Mouse (Mus musculus) hindbrain, postnatal 0 days (tissue): ENCODE results near the gene Ofcc1. TPM values are rescaled to one million over a fixed set of nuclear protein-coding genes. Genes with fewer than 3 reads are reported as not detected.

ENCODE experiments used
- ATAC-seq: fragments of 200-750 bp; cut with Nextera tagmentation; 2 replicates; pipeline ENCODE4 v1.8.0; 2017; ENCODE audit warnings: mild to moderate bottlenecking, moderate TSS enrichment, moderate library complexity
- DNase-seq: peaks from one replicate; pipeline ENCODE4 v3.0.0-alpha.2; 2015; ENCODE audit warnings: low spot score
- H3K27ac ChIP-seq: fragments of 300-500 bp; sonication (generic); 2 replicates; pipeline ENCODE4 v1.5.1; 2014; ENCODE audit warnings: mild to moderate bottlenecking
- H3K27me3 ChIP-seq: fragments of 300-500 bp; sonication (generic); 2 replicates; pipeline ENCODE4 v1.6.1; 2014; ENCODE audit warnings: low read length, mixed read lengths; ENCODE audit not compliant: insufficient read depth
- H3K36me3 ChIP-seq: fragments of 300-500 bp; sonication (generic); 2 replicates; pipeline ENCODE4 v1.6.1; 2014; ENCODE audit warnings: low read length, mixed read lengths; ENCODE audit not compliant: insufficient read depth
- H3K4me1 ChIP-seq: fragments of 300-500 bp; sonication (generic); 2 replicates; pipeline ENCODE4 v1.6.1; 2014; ENCODE audit warnings: antibody characterized with exemption, low read length, mixed read lengths; ENCODE audit not compliant: insufficient read depth
- H3K4me2 ChIP-seq: fragments of 300-500 bp; sonication (generic); 2 replicates; pipeline ENCODE4 v1.6.1; 2014; ENCODE audit warnings: low read depth, mild to moderate bottlenecking, low read length, moderate library complexity, mixed read lengths
- H3K4me3 ChIP-seq: fragments of 300-500 bp; sonication (generic); 2 replicates; pipeline ENCODE4 v1.5.1; 2014; ENCODE audit warnings: low read length
- H3K9ac ChIP-seq: fragments of 300-500 bp; sonication (generic); replicated peaks from 2 replicates; pipeline ENCODE4 v1.6.1; 2014; ENCODE audit warnings: mild to moderate bottlenecking, low read length, moderate library complexity, mixed read lengths
- H3K9me3 ChIP-seq: fragments of 300-500 bp; sonication (generic); 2 replicates; pipeline ENCODE4 v1.6.1; 2016; ENCODE audit warnings: low read length, mixed read lengths
- CTCF ChIP-seq: IDR thresholded peaks from 2 replicates; pipeline ENCODE4 v1.5.1; 2016; ENCODE audit warnings: antibody characterized with exemption, control low read depth, low read depth
- WGBS: fragments of 180-500 bp; shearing (Covaris S2); extraction: QIAGEN DNeasy Blood & Tissue Kit; methylation state at CpG from one replicate; pipeline ENCODE4 v1.1.7; 2014; 5-methylcytosine and 5-hydroxymethylcytosine counted together
- polyA plus RNA-seq: library from polyadenylated mRNA; unstranded; fragments of >200 nt; fragmentation: Nextera tagmentation; extraction: Ambion mirVana; gene quantifications from 2 replicates; pipeline ENCODE4 v1.2.1, GENCODE M21; 2015
- total RNA-seq: library from RNA; depleted of rRNA; stranded (reverse); fragments of >200 nt; gene quantifications from 2 replicates; pipeline ENCODE4 v1.2.3, GENCODE M21; 2014

The Ofcc1 gene
- total and polyA plus RNA-seq, 2 experiments from 2014 or later: 0.11 to 0.78 TPM

- Histone ChIP-seq H3K4me2 (no peak overlapping the region), H3K9ac (no peak overlapping the region), H3K4me1 (no peaks in the 10 kb centered on the region), H3K36me3 (no peaks in the 10 kb centered on the region), H3K9me3 (no peaks in the 10 kb centered on the region), H3K27ac (no peak overlapping the region), H3K4me3 (no peak overlapping the region), H3K27me3 (no peaks in the 10 kb centered on the region)
- ATAC-seq (no peak), DNase-seq (peak; percentile 8)
- no peak for TF ChIP-seq CTCF
- WGBS: 49% methylated on average over 3 of the region's 3 CpGs
Measured at GRCm38 (mm10) chr13:40074850-40075416, 286.3 kb downstream of the Ofcc1 start.

DNA sequence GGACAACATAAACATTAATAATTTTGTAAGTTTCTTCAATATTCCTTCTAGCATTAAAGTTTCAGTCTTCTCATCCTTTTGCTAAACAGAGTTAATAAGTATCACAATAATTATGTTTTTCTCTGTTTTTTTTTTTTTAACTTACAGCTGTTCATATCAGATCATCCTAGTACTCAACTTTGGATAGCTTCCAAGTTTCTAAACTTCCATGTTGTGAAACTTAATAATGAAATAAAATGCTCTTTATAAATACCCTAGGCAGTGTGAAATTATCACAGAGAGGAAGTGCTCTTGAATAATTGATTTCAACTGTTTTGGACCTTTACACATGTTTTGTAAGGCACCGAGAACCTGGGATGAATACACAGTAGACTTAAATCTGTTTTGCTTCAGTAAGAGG, 291.2 kb downstream of the Ofcc1 start:
- H3K9me3 ChIP-seq: no peaks in the 10 kb centered on the region
- H3K4me2 ChIP-seq: no peak overlapping the region
- DNase-seq: no peak
- H3K9ac ChIP-seq: no peak overlapping the region
- no peak overlapping the region for H3K27ac ChIP-seq
- ATAC-seq: no peak
- TF ChIP-seq CTCF: no peak
- H3K36me3 ChIP-seq: no peaks in the 10 kb centered on the region
- H3K4me3 ChIP-seq: no peak overlapping the region
- WGBS: 68% methylated on average over 1 of the region's 1 CpGs
- H3K27me3 ChIP-seq: no peaks in the 10 kb centered on the region
- no peaks in the 10 kb centered on the region for H3K4me1 ChIP-seq

DNA sequence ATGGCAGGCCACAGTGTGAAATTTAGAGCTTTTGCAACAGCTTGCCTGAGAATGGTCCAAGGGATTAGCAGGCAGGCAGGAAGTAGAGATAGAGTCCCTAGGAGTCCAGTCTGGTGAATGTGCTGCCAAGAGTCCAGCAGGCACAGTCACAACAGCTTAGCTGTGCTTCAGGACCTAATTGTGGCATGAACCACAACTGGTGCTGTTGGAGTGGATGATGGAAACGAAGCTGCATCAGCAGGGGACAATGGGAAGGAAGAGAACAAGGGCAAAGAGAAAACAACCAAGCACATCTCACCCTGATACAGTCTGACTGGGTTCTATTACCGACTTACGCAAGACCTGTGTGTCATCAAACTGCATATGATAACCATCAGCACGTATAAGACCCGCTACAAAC, 300.0 kb downstream of the Ofcc1 start:
- ATAC-seq (peak; percentile 78), DNase-seq (peak; percentile 52)
- 80% methylated on average over 5 of the region's 5 CpGs for WGBS
- no peak overlapping the region for H3K4me2 ChIP-seq
- no peaks in the 10 kb centered on the region for H3K27me3 ChIP-seq
- H3K27ac ChIP-seq: no peak overlapping the region
- no peak overlapping the region for H3K4me3 ChIP-seq
- H3K9me3 ChIP-seq: no peaks in the 10 kb centered on the region
- no peak for TF ChIP-seq CTCF
- no peaks in the 10 kb centered on the region for H3K4me1 ChIP-seq
- no peaks in the 10 kb centered on the region for H3K36me3 ChIP-seq
- H3K9ac ChIP-seq: no peak overlapping the region

GRCm38 (mm10) chr13:40037881-40038280, 323.4 kb downstream of the Ofcc1 start:
- ATAC-seq: no peak
- 78% methylated on average over 2 of the region's 2 CpGs for WGBS

GRCm38 (mm10) chr13:40036981-40037765, 324.1 kb downstream of the Ofcc1 start:
- H3K36me3 ChIP-seq: no peaks in the 10 kb centered on the region
- no peaks in the 10 kb centered on the region for H3K27me3 ChIP-seq
- no peak overlapping the region for H3K4me2 ChIP-seq
- H3K9me3 ChIP-seq: no peaks in the 10 kb centered on the region
- peak; percentile 72; the same call in 1 of the 2 replicates for ATAC-seq
- H3K9ac ChIP-seq: no peak overlapping the region
- 74% methylated on average over 17 of the region's 17 CpGs for WGBS
- H3K4me1 ChIP-seq: no peaks in the 10 kb centered on the region
- H3K27ac ChIP-seq: no peak overlapping the region
- H3K4me3 ChIP-seq: no peak overlapping the region
- DNase-seq: peak; percentile 52
- TF ChIP-seq CTCF: peak; percentile 41

More at GRCm38 (mm10) chr13:40037881-40038280, 323.4 kb downstream of the Ofcc1 start:
- Histone ChIP-seq H3K4me2 (no peak overlapping the region), H3K4me3 (no peak overlapping the region), H3K27me3 (no peaks in the 10 kb centered on the region), H3K9ac (no peak overlapping the region), H3K36me3 (no peaks in the 10 kb centered on the region), H3K9me3 (no peaks in the 10 kb centered on the region), H3K4me1 (no peaks in the 10 kb centered on the region), H3K27ac (no peak overlapping the region)
- no peak for DNase-seq
- TF ChIP-seq CTCF: no peak

GRCm38 (mm10) chr13:40029426-40029825, 331.8 kb downstream of the Ofcc1 start:
- WGBS: 98% methylated on average over 1 of the region's 1 CpGs
- no peak for DNase-seq
- ATAC-seq: no peak
- Histone ChIP-seq H3K9me3 (no peaks in the 10 kb centered on the region), H3K4me2 (no peak overlapping the region), H3K27ac (no peak overlapping the region), H3K9ac (no peak overlapping the region), H3K36me3 (no peaks in the 10 kb centered on the region), H3K4me3 (no peak overlapping the region), H3K27me3 (no peaks in the 10 kb centered on the region), H3K4me1 (no peaks in the 10 kb centered on the region)
- TF ChIP-seq CTCF: no peak

GRCm38 (mm10) chr13:40028827-40029226, 332.4 kb downstream of the Ofcc1 start:
- no peak for TF ChIP-seq CTCF
- no peaks in the 10 kb centered on the region for H3K27me3 ChIP-seq
- no peaks in the 10 kb centered on the region for H3K4me1 ChIP-seq
- H3K9ac ChIP-seq: no peak overlapping the region
- H3K36me3 ChIP-seq: no peaks in the 10 kb centered on the region
- DNase-seq (no peak), ATAC-seq (no peak)
- 90% methylated on average over 4 of the region's 4 CpGs for WGBS
- H3K9me3 ChIP-seq: no peaks in the 10 kb centered on the region
- H3K27ac ChIP-seq: no peak overlapping the region
- H3K4me2 ChIP-seq: no peak overlapping the region
- H3K4me3 ChIP-seq: no peak overlapping the region
